Mouse (Mus musculus) liver, adult 2 months (tissue): ENCODE measurements around the gene Fkbpl.

ENCODE experiments used
- CTCF ChIP-seq: fragments of 200-500 bp; IDR thresholded peaks from 2 replicates; pipeline ENCODE4 v1.5.1; 2011; ENCODE audit warnings: low read depth, low read length, control low read depth
- POLR2A ChIP-seq: fragments of 200-500 bp; IDR thresholded peaks from 2 replicates; pipeline ENCODE4 v1.6.1; 2011; ENCODE audit warnings: low read length, control low read depth; ENCODE audit not compliant: insufficient read depth; ENCODE audit errors: extremely low read depth

DNA sequence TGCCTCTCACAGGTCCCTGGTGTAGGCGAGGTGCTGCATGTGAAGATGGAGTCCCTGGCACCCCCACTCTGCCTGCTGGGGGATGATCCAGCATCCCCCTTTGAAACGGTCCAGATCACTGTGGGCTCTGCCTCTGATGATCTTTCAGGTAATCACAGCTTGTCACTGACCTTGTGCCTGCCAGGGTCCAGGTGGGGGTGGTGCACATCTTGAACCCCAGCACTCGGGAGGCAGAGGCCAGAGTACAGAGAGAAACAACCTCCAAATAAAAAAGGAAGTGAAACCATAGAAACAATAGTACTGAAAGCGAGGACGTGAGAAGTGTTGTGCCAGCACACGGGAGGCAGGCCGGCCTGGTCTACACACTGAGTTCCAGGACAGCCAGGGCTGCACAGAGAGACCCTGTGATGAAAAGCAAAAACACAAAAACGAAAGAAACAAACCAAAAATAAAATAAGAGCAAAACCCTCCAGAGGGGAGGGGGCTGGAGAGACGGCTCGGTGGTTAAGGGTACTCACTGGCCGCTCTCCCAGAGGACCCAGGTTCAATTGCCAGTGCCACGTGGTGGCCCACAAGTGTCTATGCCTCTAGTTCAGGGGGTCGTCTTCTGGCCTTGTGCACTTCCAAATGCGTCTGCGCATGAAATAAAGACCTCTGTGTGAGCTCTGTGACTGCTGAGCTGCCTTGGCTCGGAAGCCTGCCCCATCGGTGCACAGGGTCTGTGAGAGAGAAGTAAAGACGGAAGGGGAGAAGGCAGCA lies 4.7 kb downstream of the Fkbpl start:
- TF ChIP-seq POLR2A (no peak), CTCF (no peak)
